Mouse (Mus musculus) heart, embryonic 14.5 days (tissue): Measurements from ENCODE around the gene Abhd11. TPM values are rescaled to one million over a fixed set of nuclear protein-coding genes. Genes with fewer than 3 reads are reported as not detected.
A peak's percentile ranks its signal among the peaks of the same experiment; 100 is the strongest.

ENCODE experiments used
- ATAC-seq: fragments of 200-750 bp; cut with Nextera tagmentation; 2 replicates; pipeline ENCODE4 v1.8.0; 2017; ENCODE audit warnings: low read depth, moderate TSS enrichment; ENCODE audit not compliant: insufficient number of reproducible peaks, insufficient read depth, low FRiP score
- H3K27ac ChIP-seq, 2 experiments: fragments of 200-500 bp in 1 of 2; fragments of 300-500 bp in 1 of 2; sonication (generic) in 1 of 2; replicated peaks in 1 of 2; 2 replicates each; pipeline ENCODE4 v1.5.1; 2012 to 2014; ENCODE audit warnings: low read depth in 2 of 2, low read length in 2 of 2, control low read depth in 1 of 2, mild to moderate bottlenecking in 1 of 2, mixed read lengths in 1 of 2; ENCODE audit not compliant: control insufficient read depth in 1 of 2, insufficient read depth in 1 of 2
- H3K27me3 ChIP-seq: fragments of 300-500 bp; sonication (generic); 2 replicates; pipeline ENCODE4 v1.6.1; 2014; ENCODE audit warnings: mild to moderate bottlenecking, low read length, control low read depth; ENCODE audit not compliant: control insufficient read depth, insufficient read depth
- H3K36me3 ChIP-seq: fragments of 300-500 bp; sonication (generic); 2 replicates; pipeline ENCODE4 v1.6.1; 2014; ENCODE audit warnings: mild to moderate bottlenecking, control low read depth, low read length, mixed read lengths; ENCODE audit not compliant: control insufficient read depth, insufficient read depth
- H3K4me1 ChIP-seq, 2 experiments: fragments of 200-500 bp in 1 of 2; fragments of 300-500 bp in 1 of 2; sonication (generic) in 1 of 2; 2 replicates each; pipeline ENCODE4 v1.6.1; 2012 to 2014; ENCODE audit warnings: low read length in 2 of 2, control low read depth in 1 of 2, mixed read lengths in 1 of 2; ENCODE audit not compliant: control insufficient read depth in 2 of 2, insufficient read depth in 2 of 2
- H3K4me2 ChIP-seq: fragments of 300-500 bp; sonication (generic); 2 replicates; pipeline ENCODE4 v1.6.1; 2014; ENCODE audit warnings: mild to moderate bottlenecking, low read length
- H3K4me3 ChIP-seq, 2 experiments: fragments of 200-500 bp in 1 of 2; fragments of 300-500 bp in 1 of 2; sonication (generic) in 1 of 2; 2 replicates each; pipeline ENCODE4 v1.5.1; 2012 to 2014; ENCODE audit warnings: low read length in 2 of 2, mild to moderate bottlenecking in 2 of 2, control low read depth in 1 of 2, low read depth in 1 of 2, moderate library complexity in 1 of 2; ENCODE audit not compliant: control insufficient read depth in 1 of 2, insufficient read depth in 1 of 2
- H3K9ac ChIP-seq: fragments of 300-500 bp; sonication (generic); 2 replicates; pipeline ENCODE4 v1.6.1; 2014; ENCODE audit warnings: mild to moderate bottlenecking, low read length
- H3K9me3 ChIP-seq: fragments of 300-500 bp; sonication (generic); 2 replicates; pipeline ENCODE4 v1.6.1; 2016; ENCODE audit warnings: low read length, control low read depth; ENCODE audit not compliant: control insufficient read depth
- WGBS: fragments of 180-500 bp; shearing (Covaris S2); extraction: QIAGEN DNeasy Blood & Tissue Kit; methylation state at CpG from one replicate; pipeline ENCODE4 v1.1.7; 2014; 5-methylcytosine and 5-hydroxymethylcytosine counted together
- polyA plus RNA-seq: library from polyadenylated mRNA; unstranded; fragments of >200 nt; fragmentation: Nextera tagmentation; extraction: Ambion mirVana; gene quantifications from 2 replicates; pipeline ENCODE4 v1.2.1, GENCODE M21; 2014

Abhd11 gene
- polyA plus RNA-seq, 1 experiment from 2014 or later = 74.9 TPM

- peak overlapping the region; percentile 91 to 98 for H3K27ac ChIP-seq
- H3K4me3 ChIP-seq = peak overlapping the region; percentile 66 to 71
- H3K36me3 ChIP-seq = peaks cover 13% of the 10 kb centered on the region
- no peak for ATAC-seq
- peaks cover 10 to 17% of the 10 kb centered on the region in 2 experiments for H3K4me1 ChIP-seq
- H3K4me2 ChIP-seq = peak overlapping the region; percentile 91
- H3K27me3 ChIP-seq = no peaks in the 10 kb centered on the region
- WGBS = 29% methylated on average over 16 of the region's 16 CpGs
- peak overlapping the region; percentile 81 for H3K9ac ChIP-seq
- H3K9me3 ChIP-seq = no peaks in the 10 kb centered on the region
Observed at GRCm38 (mm10) chr5:135007802-135008571, 965 bp upstream of the Abhd11 start.

GRCm38 (mm10) chr5:135009590-135010319, 803 bp downstream of the Abhd11 start:
- Histone ChIP-seq H3K9me3 (no peaks in the 10 kb centered on the region), H3K27ac (peak overlapping the region; percentile 98), H3K4me2 (peak overlapping the region; percentile 91), H3K36me3 (peaks cover 13% of the 10 kb centered on the region), H3K4me3 (peak overlapping the region; percentile 66 to 71), H3K27me3 (no peaks in the 10 kb centered on the region), H3K4me1 (peaks cover 10 to 19% of the 10 kb centered on the region in 2 experiments), H3K9ac (peak overlapping the region; percentile 83)
- peak; percentile 78 for ATAC-seq
- under 1% methylated on average over 37 of the region's 37 CpGs for WGBS

GRCm38 (mm10) chr5:135010320-135010709, 1.4 kb downstream of the Abhd11 start:
- peak overlapping the region; percentile 91 for H3K4me2 ChIP-seq
- peaks cover 13% of the 10 kb centered on the region for H3K36me3 ChIP-seq
- peak overlapping the region; percentile 66 to 71; a peak in 3 of 4 replicates for H3K4me3 ChIP-seq
- WGBS = 55% methylated on average over 7 of the region's 7 CpGs
- peaks cover 10 to 19% of the 10 kb centered on the region in 2 experiments for H3K4me1 ChIP-seq
- H3K27ac ChIP-seq = peak overlapping the region; percentile 52 to 98
- no peak for ATAC-seq
- no peaks in the 10 kb centered on the region for H3K27me3 ChIP-seq
- no peaks in the 10 kb centered on the region for H3K9me3 ChIP-seq
- peak overlapping the region; percentile 83 for H3K9ac ChIP-seq

- Histone ChIP-seq H3K27ac (no peak overlapping the region), H3K4me1 (peaks cover 10 to 22% of the 10 kb centered on the region in 2 experiments), H3K27me3 (no peaks in the 10 kb centered on the region), H3K36me3 (peaks cover 13% of the 10 kb centered on the region), H3K4me3 (no peak overlapping the region), H3K4me2 (no peak overlapping the region; the same call in 1 of the 2 replicates), H3K9ac (no peak overlapping the region), H3K9me3 (no peaks in the 10 kb centered on the region)
- WGBS = 83% methylated on average over 25 of the region's 25 CpGs
- no peak for ATAC-seq
Observed at GRCm38 (mm10) chr5:135010841-135011743, 2.1 kb downstream of the Abhd11 start.

- Histone ChIP-seq H3K27me3 (no peaks in the 10 kb centered on the region), H3K27ac (0 out of 4 replicates have a peak overlapping the region, but pooled peaks of 1 of the 2 experiments have one; percentile 10), H3K9ac (peak overlapping the region; percentile 18; the same call in 1 of the 2 replicates), H3K36me3 (peaks cover 13% of the 10 kb centered on the region), H3K4me3 (no peak overlapping the region), H3K4me1 (peaks cover 10 to 22% of the 10 kb centered on the region in 2 experiments), H3K9me3 (no peaks in the 10 kb centered on the region), H3K4me2 (peak overlapping the region; percentile 24)
- WGBS = 44% methylated on average over 26 of the region's 26 CpGs
- ATAC-seq = no peak
Observed at GRCm38 (mm10) chr5:135011809-135012613, 3.1 kb downstream of the Abhd11 start.

DNA sequence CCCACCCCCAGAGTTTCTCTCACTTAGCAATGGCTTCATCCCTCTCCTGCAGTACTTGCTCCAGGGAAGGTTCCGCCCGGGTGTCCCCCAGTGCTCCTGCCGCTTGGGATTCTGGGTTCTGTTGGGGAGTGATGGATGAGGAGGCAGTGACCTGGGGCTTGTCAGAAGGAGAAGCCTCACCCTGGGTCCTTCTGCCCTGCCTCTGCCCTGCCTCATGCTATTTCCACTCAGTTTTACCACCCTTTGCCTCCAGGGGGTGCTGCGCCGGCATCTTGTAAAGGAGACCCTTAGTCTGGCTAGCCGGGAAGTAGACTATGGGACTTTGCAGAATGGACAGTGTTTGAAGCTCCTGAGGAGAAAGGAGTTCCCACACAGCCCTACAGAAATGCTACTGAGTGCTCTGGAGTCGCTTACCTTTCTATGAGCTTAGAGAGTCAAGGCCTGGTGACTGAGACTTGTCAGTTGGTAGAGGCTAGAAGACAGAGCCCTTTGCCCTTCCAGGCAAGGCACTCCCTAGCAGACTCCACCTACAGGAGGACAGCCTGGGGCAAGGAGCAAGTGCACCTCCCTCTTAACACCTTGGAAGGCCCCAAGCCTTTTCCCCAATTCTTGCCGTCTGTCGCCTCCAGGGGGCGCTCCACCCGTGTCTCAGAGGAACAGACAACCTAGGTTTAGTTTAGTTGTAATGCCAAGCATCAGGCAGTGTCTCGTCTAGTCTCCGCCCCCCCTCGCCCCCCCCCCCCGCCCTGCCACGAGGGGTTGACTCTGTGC, 3.9 kb downstream of the Abhd11 start:
- Histone ChIP-seq H3K4me1 (peaks cover 10 to 22% of the 10 kb centered on the region in 2 experiments), H3K9me3 (no peaks in the 10 kb centered on the region), H3K9ac (0 out of 2 replicates have a peak overlapping the region, but pooled peaks have one; percentile 18), H3K4me3 (no peak overlapping the region), H3K27ac (0 out of 4 replicates have a peak overlapping the region, but pooled peaks of 1 of the 2 experiments have one; percentile 10), H3K36me3 (peaks cover 13% of the 10 kb centered on the region), H3K4me2 (peak overlapping the region; percentile 24), H3K27me3 (no peaks in the 10 kb centered on the region)
- WGBS = 12% methylated on average over 16 of the region's 16 CpGs
- no peak for ATAC-seq
